Mouse (Mus musculus): ENCODE data around the gene Klhl21. TPM values are rescaled to one million over a fixed set of nuclear protein-coding genes. Genes with fewer than 3 reads are reported as not detected.

The Klhl21 gene
- polyA plus RNA-seq (2012; rRNA removed): 33.8 and 41.5 TPM in 2 replicates

DNA sequence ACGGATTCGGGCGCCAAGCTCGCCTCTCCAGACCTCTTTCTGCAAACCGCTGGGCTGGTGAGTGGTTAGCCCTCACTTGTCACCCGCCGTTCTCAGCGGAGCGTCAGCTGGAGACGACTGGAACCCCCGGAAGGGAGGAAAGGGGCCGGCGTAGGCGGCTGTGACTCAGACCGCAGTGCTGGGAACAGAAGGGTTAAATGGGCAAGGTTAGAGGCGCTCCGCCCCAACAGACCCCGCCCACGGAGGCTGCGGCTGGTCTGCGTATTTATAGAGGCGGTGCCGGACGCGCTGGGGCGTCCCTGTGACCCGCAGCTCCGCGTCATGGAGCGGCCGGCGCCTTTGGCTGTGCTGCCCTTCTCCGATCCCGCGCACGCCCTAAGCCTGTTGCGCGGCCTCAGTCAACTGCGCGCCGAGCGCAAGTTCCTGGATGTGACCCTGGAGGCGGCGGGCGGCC, at the start of gene Klhl21:
Gene Klhl21 (plus strand): TSS at position 182 of the 454 bp plus-strand sequence.
- WGBS: under 1% methylated on average over 45 of the region's 45 CpGs

DNA sequence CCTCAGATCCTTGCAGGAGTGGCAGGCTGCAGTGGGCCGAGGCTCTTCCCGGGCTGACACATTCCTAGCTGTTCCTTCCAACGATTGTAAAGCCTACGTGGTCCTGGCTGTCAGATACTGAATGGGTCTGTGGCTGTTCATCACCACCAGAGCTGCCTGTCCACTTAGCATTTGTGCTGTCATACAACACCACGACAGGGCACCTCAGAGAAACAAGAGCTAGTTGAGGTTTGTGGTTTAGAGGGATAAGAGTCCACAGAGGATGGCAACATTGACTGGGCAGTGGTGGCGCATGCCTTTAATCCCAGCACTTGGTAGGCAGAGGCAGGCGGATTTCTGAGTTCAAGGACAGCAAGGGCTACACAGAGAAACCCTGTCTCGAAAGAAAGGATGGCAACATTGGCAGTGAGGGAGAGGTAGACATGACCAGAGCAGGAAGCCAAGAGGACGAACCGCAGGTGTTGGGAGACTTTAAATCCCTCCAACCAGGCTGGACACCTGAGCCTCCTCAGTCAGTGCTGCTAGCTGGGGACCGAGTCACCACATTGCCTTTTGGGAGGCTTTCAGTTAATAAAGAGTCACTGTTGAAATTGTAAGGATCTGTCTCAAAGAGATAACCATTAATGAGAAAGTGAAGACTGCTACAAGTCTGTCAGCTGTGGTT, 48.6 kb upstream of the Klhl21 start:
- no peak for TF ChIP-seq POLR2A (IDR thresholded peaks at IDR 0.05; ENCODE audit: control insufficient read depth, extremely low read depth, insufficient read depth, low read length, poor library complexity)
- no peak for TF ChIP-seq CTCF (IDR thresholded peaks at IDR 0.05; ENCODE audit: borderline replicate concordance, control insufficient read depth, extremely low read depth, insufficient read depth, low read length, poor library complexity)
- Histone ChIP-seq H3K27ac (ENCODE audit: control insufficient read depth, insufficient read depth, low read length) (no peak overlapping the region), H3K27me3 (ENCODE audit: control insufficient read depth, insufficient read depth, low read length) (no peaks in the 10 kb centered on the region), H3K4me1 (replicated peaks; ENCODE audit: control insufficient read depth, insufficient read depth, low read length) (no peaks in the 10 kb centered on the region), H3K36me3 (ENCODE audit: control insufficient read depth, insufficient read depth, low read length) (peaks cover 22% of the 10 kb centered on the region), H3K4me3 (ENCODE audit: control insufficient read depth, insufficient read depth, low read length) (no peak overlapping the region)
- WGBS: 87% methylated on average over 11 of the region's 11 CpGs
- no peak for DNase-seq

More for the DNA sequence above, at the start of gene Klhl21:
- peak; percentile 44; the same call in 1 of the 2 replicates for TF ChIP-seq CTCF (IDR thresholded peaks at IDR 0.05; ENCODE audit: borderline replicate concordance, control insufficient read depth, extremely low read depth, insufficient read depth, low read length, poor library complexity)
- peak; percentile 88 for TF ChIP-seq POLR2A (IDR thresholded peaks at IDR 0.05; ENCODE audit: control insufficient read depth, extremely low read depth, insufficient read depth, low read length, poor library complexity)
- peaks cover 27% of the 10 kb centered on the region for H3K4me1 ChIP-seq (replicated peaks; ENCODE audit: control insufficient read depth, insufficient read depth, low read length)
- no peaks in the 10 kb centered on the region for H3K27me3 ChIP-seq (ENCODE audit: control insufficient read depth, insufficient read depth, low read length)
- H3K27ac ChIP-seq (ENCODE audit: control insufficient read depth, insufficient read depth, low read length): peak within 1 kb of the TSS; percentile 20; the same call in 1 of the 2 replicates
- peak; percentile 90 for DNase-seq
- peak within 1 kb of the TSS; percentile 93 for H3K4me3 ChIP-seq (ENCODE audit: control insufficient read depth, insufficient read depth, low read length)
- no peaks in the 10 kb centered on the region for H3K36me3 ChIP-seq (ENCODE audit: control insufficient read depth, insufficient read depth, low read length)

DNA sequence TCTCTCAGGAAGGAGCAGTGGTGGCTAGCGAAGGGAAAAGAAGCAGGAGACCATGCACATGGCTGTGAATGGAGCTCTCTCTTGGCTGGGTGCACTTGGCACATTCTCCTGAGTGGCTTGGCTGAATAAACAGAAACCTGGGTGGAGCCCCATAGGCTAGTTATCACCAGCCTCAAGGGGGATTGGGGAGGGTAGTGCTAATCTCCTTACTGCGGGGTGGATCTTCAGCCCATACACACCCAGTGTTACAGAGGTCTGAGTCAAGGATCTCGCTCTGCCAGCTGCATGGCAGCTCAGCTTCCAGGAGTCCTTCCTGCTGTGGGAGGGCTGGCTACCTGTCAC, 48.1 kb upstream of the Klhl21 start:
- no peak for DNase-seq
- no peak overlapping the region for H3K27ac ChIP-seq (ENCODE audit: control insufficient read depth, insufficient read depth, low read length)
- H3K36me3 ChIP-seq (ENCODE audit: control insufficient read depth, insufficient read depth, low read length): peaks cover 22% of the 10 kb centered on the region
- no peaks in the 10 kb centered on the region for H3K4me1 ChIP-seq (replicated peaks; ENCODE audit: control insufficient read depth, insufficient read depth, low read length)
- no peak for TF ChIP-seq CTCF (IDR thresholded peaks at IDR 0.05; ENCODE audit: borderline replicate concordance, control insufficient read depth, extremely low read depth, insufficient read depth, low read length, poor library complexity)
- no peak for TF ChIP-seq POLR2A (IDR thresholded peaks at IDR 0.05; ENCODE audit: control insufficient read depth, extremely low read depth, insufficient read depth, low read length, poor library complexity)
- no peaks in the 10 kb centered on the region for H3K27me3 ChIP-seq (ENCODE audit: control insufficient read depth, insufficient read depth, low read length)
- no peak overlapping the region for H3K4me3 ChIP-seq (ENCODE audit: control insufficient read depth, insufficient read depth, low read length)
- WGBS: 95% methylated on average over 3 of the region's 3 CpGs

DNA sequence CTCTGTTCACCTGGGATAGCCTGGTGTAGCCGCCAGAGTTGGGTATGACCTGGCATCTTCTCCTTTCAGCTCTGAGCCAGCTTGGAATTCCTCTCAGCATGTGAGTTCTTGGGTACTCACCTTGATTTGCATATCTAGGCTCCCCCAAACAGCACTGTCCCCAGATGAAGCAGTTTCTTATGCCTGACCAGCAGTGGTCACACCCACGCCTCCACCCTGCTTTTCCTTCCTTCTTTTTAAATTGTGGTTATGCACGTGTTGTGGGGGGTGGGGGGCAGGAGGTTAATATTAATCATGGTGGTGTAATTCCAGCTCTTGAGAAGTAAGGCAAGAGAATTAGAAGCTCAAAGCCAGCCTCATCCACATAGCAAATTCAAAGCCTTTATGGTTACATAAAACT, 45.8 kb upstream of the Klhl21 start:
- no peaks in the 10 kb centered on the region for H3K27me3 ChIP-seq (ENCODE audit: control insufficient read depth, insufficient read depth, low read length)
- no peak overlapping the region for H3K4me3 ChIP-seq (ENCODE audit: control insufficient read depth, insufficient read depth, low read length)
- TF ChIP-seq CTCF (IDR thresholded peaks at IDR 0.05; ENCODE audit: borderline replicate concordance, control insufficient read depth, extremely low read depth, insufficient read depth, low read length, poor library complexity) (no peak), POLR2A (IDR thresholded peaks at IDR 0.05; ENCODE audit: control insufficient read depth, extremely low read depth, insufficient read depth, low read length, poor library complexity) (no peak)
- 60% methylated on average over 3 of the region's 3 CpGs for WGBS
- no peaks in the 10 kb centered on the region for H3K4me1 ChIP-seq (replicated peaks; ENCODE audit: control insufficient read depth, insufficient read depth, low read length)
- DNase-seq: no peak
- H3K27ac ChIP-seq (ENCODE audit: control insufficient read depth, insufficient read depth, low read length): no peak overlapping the region
- H3K36me3 ChIP-seq (ENCODE audit: control insufficient read depth, insufficient read depth, low read length): peaks cover 15% of the 10 kb centered on the region

- TF ChIP-seq POLR2A (IDR thresholded peaks at IDR 0.05; ENCODE audit: control insufficient read depth, extremely low read depth, insufficient read depth, low read length, poor library complexity): no peak
- no peak for TF ChIP-seq CTCF (IDR thresholded peaks at IDR 0.05; ENCODE audit: borderline replicate concordance, control insufficient read depth, extremely low read depth, insufficient read depth, low read length, poor library complexity)
- WGBS: 97% methylated on average over 26 of the region's 26 CpGs
- H3K27me3 ChIP-seq (ENCODE audit: control insufficient read depth, insufficient read depth, low read length): no peaks in the 10 kb centered on the region
- no peak overlapping the region for H3K4me3 ChIP-seq (ENCODE audit: control insufficient read depth, insufficient read depth, low read length)
- peaks cover 11% of the 10 kb centered on the region for H3K36me3 ChIP-seq (ENCODE audit: control insufficient read depth, insufficient read depth, low read length)
- no peak overlapping the region for H3K27ac ChIP-seq (ENCODE audit: control insufficient read depth, insufficient read depth, low read length)
- no peaks in the 10 kb centered on the region for H3K4me1 ChIP-seq (replicated peaks; ENCODE audit: control insufficient read depth, insufficient read depth, low read length)
- DNase-seq: no peak
Measured at GRCm38 (mm10) chr4:151968204-151968921, 40.2 kb upstream of the Klhl21 start.

GRCm38 (mm10) chr4:151972221-151972967, 36.2 kb upstream of the Klhl21 start:
- no peak overlapping the region for H3K4me3 ChIP-seq (ENCODE audit: control insufficient read depth, insufficient read depth, low read length)
- no peak overlapping the region for H3K27ac ChIP-seq (ENCODE audit: control insufficient read depth, insufficient read depth, low read length)
- WGBS: 88% methylated on average over 10 of the region's 10 CpGs
- no peaks in the 10 kb centered on the region for H3K4me1 ChIP-seq (replicated peaks; ENCODE audit: control insufficient read depth, insufficient read depth, low read length)
- peak; percentile 31; the same call in 1 of the 2 replicates for TF ChIP-seq CTCF (IDR thresholded peaks at IDR 0.05; ENCODE audit: borderline replicate concordance, control insufficient read depth, extremely low read depth, insufficient read depth, low read length, poor library complexity)
- no peak for TF ChIP-seq POLR2A (IDR thresholded peaks at IDR 0.05; ENCODE audit: control insufficient read depth, extremely low read depth, insufficient read depth, low read length, poor library complexity)
- H3K36me3 ChIP-seq (ENCODE audit: control insufficient read depth, insufficient read depth, low read length): peaks cover 3% of the 10 kb centered on the region
- DNase-seq: peak; percentile 38
- no peaks in the 10 kb centered on the region for H3K27me3 ChIP-seq (ENCODE audit: control insufficient read depth, insufficient read depth, low read length)
